Mouse (Mus musculus) midbrain, embryonic 10.5 days (tissue): ENCODE measurements around the gene Sfi1. TPM values are rescaled to one million over a fixed set of nuclear protein-coding genes. Genes with fewer than 3 reads are reported as not detected.
"Not testable (repeated sequence)": the region's sequence is repeated elsewhere in the genome, so short reads cannot be mapped to it uniquely, and the experiment has no call there.

ENCODE experiments used
- DNase-seq: peaks from one replicate; pipeline ENCODE4 v3.0.0-alpha.2; 2017; ENCODE audit warnings: low spot score
- H3K27ac ChIP-seq: fragments of 300-500 bp; sonication (generic); replicated peaks from 2 replicates; pipeline ENCODE4 v1.5.1; 2016; ENCODE audit warnings: mild to moderate bottlenecking
- H3K27me3 ChIP-seq: fragments of 300-500 bp; sonication (generic); 2 replicates; pipeline ENCODE4 v1.6.1; 2016; ENCODE audit warnings: low read depth, mild to moderate bottlenecking; ENCODE audit not compliant: poor library complexity, severe bottlenecking
- H3K36me3 ChIP-seq: fragments of 300-500 bp; sonication (generic); 2 replicates; pipeline ENCODE4 v1.6.1; 2016; ENCODE audit warnings: mild to moderate bottlenecking, moderate library complexity
- H3K4me1 ChIP-seq: fragments of 300-500 bp; sonication (generic); 2 replicates; pipeline ENCODE4 v1.6.1; 2016
- H3K4me3 ChIP-seq: fragments of 300-500 bp; sonication (generic); 2 replicates; pipeline ENCODE4 v1.5.1; 2016; ENCODE audit warnings: mild to moderate bottlenecking, moderate library complexity
- H3K9me3 ChIP-seq: fragments of 300-500 bp; sonication (generic); replicated peaks from 2 replicates; pipeline ENCODE4 v1.6.1; 2016; ENCODE audit warnings: mild to moderate bottlenecking
- WGBS: fragments of 180-500 bp; shearing (Covaris S2); methylation state at CpG from one replicate; pipeline ENCODE4 v1.1.7; 2016; 5-methylcytosine and 5-hydroxymethylcytosine counted together
- polyA plus RNA-seq: library from polyadenylated mRNA; unstranded; fragments of >200 nt; fragmentation: Nextera tagmentation; extraction: Ambion mirVana; gene quantifications from 2 replicates; pipeline ENCODE4 v1.2.1, GENCODE M21; 2016

The Sfi1 gene
- polyA plus RNA-seq, 1 experiment from 2014 or later = 12.6 TPM

- H3K27ac ChIP-seq, H3K4me1 ChIP-seq, DNase-seq, H3K4me3 ChIP-seq, H3K27me3 ChIP-seq: not testable (repeated sequence)
- 95% methylated on average over 12 of the region's 12 CpGs for WGBS
- Histone ChIP-seq H3K9me3 (peaks cover 24% of the 10 kb centered on the region), H3K36me3 (peaks cover 20% of the 10 kb centered on the region)
Observed at GRCm38 (mm10) chr11:3150677-3151003, 42.6 kb downstream of the Sfi1 start.

GRCm38 (mm10) chr11:3150003-3150676 is 43.1 kb downstream of the Sfi1 start:
- Histone ChIP-seq H3K36me3 (peaks cover 20% of the 10 kb centered on the region), H3K9me3 (peaks cover 24% of the 10 kb centered on the region)
- 95% methylated on average over 24 of the region's 24 CpGs for WGBS
- not testable (repeated sequence) for H3K4me3 ChIP-seq, H3K27ac ChIP-seq, DNase-seq, H3K4me1 ChIP-seq, H3K27me3 ChIP-seq

GRCm38 (mm10) chr11:3149471-3149870 is 43.8 kb downstream of the Sfi1 start:
- peaks cover 24% of the 10 kb centered on the region for H3K9me3 ChIP-seq
- H3K4me3 ChIP-seq, DNase-seq, H3K4me1 ChIP-seq, H3K27me3 ChIP-seq, H3K27ac ChIP-seq: not testable (repeated sequence)
- 95% methylated on average over 4 of the region's 4 CpGs for WGBS
- H3K36me3 ChIP-seq = peaks cover 20% of the 10 kb centered on the region

- H3K4me1 ChIP-seq, H3K27me3 ChIP-seq, H3K4me3 ChIP-seq, DNase-seq, H3K27ac ChIP-seq: not testable (repeated sequence)
- Histone ChIP-seq H3K9me3 (peaks cover 22% of the 10 kb centered on the region), H3K36me3 (peaks cover 14% of the 10 kb centered on the region)
- 77% methylated on average over 2 of the region's 2 CpGs for WGBS
Observed at GRCm38 (mm10) chr11:3146806-3147205, 46.5 kb downstream of the Sfi1 start.

- H3K4me1 ChIP-seq, H3K27ac ChIP-seq, DNase-seq, H3K27me3 ChIP-seq, H3K4me3 ChIP-seq: not testable (repeated sequence)
- Histone ChIP-seq H3K36me3 (peaks cover 12% of the 10 kb centered on the region), H3K9me3 (peaks cover 23% of the 10 kb centered on the region)
- 84% methylated on average over 9 of the region's 9 CpGs for WGBS
Observed at GRCm38 (mm10) chr11:3145359-3146165, 47.7 kb downstream of the Sfi1 start.

- H3K4me1 ChIP-seq, H3K4me3 ChIP-seq, DNase-seq, H3K36me3 ChIP-seq, H3K27ac ChIP-seq, H3K27me3 ChIP-seq: not testable (repeated sequence)
- WGBS = 76% methylated on average over 3 of the region's 3 CpGs
- peaks cover 17% of the 10 kb centered on the region for H3K9me3 ChIP-seq
Observed at GRCm38 (mm10) chr11:3143984-3144383, 49.3 kb downstream of the Sfi1 start.

GRCm38 (mm10) chr11:3142413-3142812 is 50.9 kb downstream of the Sfi1 start:
- peaks cover 26% of the 10 kb centered on the region for H3K9me3 ChIP-seq
- 82% methylated on average over 4 of the region's 5 CpGs for WGBS
- H3K27me3 ChIP-seq, H3K27ac ChIP-seq, H3K4me3 ChIP-seq, H3K36me3 ChIP-seq, DNase-seq, H3K4me1 ChIP-seq: not testable (repeated sequence)

- not testable (repeated sequence) for H3K27me3 ChIP-seq, H3K36me3 ChIP-seq, H3K4me3 ChIP-seq, DNase-seq, H3K27ac ChIP-seq, H3K4me1 ChIP-seq
- peaks cover 30% of the 10 kb centered on the region for H3K9me3 ChIP-seq
Observed at GRCm38 (mm10) chr11:3140967-3141535, 52.2 kb downstream of the Sfi1 start.

- H3K27me3 ChIP-seq, DNase-seq, H3K27ac ChIP-seq, H3K36me3 ChIP-seq, H3K4me1 ChIP-seq, H3K4me3 ChIP-seq: not testable (repeated sequence)
- 87% methylated on average over 2 of the region's 2 CpGs for WGBS
- peaks cover 26% of the 10 kb centered on the region for H3K9me3 ChIP-seq
Observed at GRCm38 (mm10) chr11:3138323-3138722, 54.9 kb downstream of the Sfi1 start.

- H3K4me3 ChIP-seq, H3K27me3 ChIP-seq, H3K4me1 ChIP-seq, H3K27ac ChIP-seq, H3K36me3 ChIP-seq: not testable (repeated sequence)
- WGBS = 96% methylated on average over 4 of the region's 4 CpGs
- peak; percentile 36 for DNase-seq
- H3K9me3 ChIP-seq = peaks cover 28% of the 10 kb centered on the region
Observed at GRCm38 (mm10) chr11:3137279-3137678, 56.0 kb downstream of the Sfi1 start.

GRCm38 (mm10) chr11:3135956-3136355 is 57.3 kb downstream of the Sfi1 start:
- not testable (repeated sequence) for H3K4me1 ChIP-seq, DNase-seq, H3K27me3 ChIP-seq, H3K4me3 ChIP-seq, H3K27ac ChIP-seq
- Histone ChIP-seq H3K9me3 (peaks cover 25% of the 10 kb centered on the region), H3K36me3 (peaks cover 12% of the 10 kb centered on the region)
- WGBS = 89% methylated on average over 3 of the region's 3 CpGs

- Histone ChIP-seq H3K36me3 (peaks cover 17% of the 10 kb centered on the region), H3K9me3 (peaks cover 25% of the 10 kb centered on the region)
- not testable (repeated sequence) for DNase-seq, H3K27me3 ChIP-seq, H3K4me3 ChIP-seq, H3K4me1 ChIP-seq, H3K27ac ChIP-seq
- WGBS = 94% methylated on average over 5 of the region's 7 CpGs
Observed at GRCm38 (mm10) chr11:3135391-3135790, 57.9 kb downstream of the Sfi1 start.

GRCm38 (mm10) chr11:3133360-3133759 is 59.9 kb downstream of the Sfi1 start:
- H3K27ac ChIP-seq, H3K4me1 ChIP-seq, H3K4me3 ChIP-seq, DNase-seq, H3K27me3 ChIP-seq: not testable (repeated sequence)
- WGBS = 100% methylated on average over 1 of the region's 4 CpGs
- H3K36me3 ChIP-seq = peaks cover 24% of the 10 kb centered on the region
- peaks cover 25% of the 10 kb centered on the region for H3K9me3 ChIP-seq
